In genomic region chr4:3084021-3084545, GRCm38 (mm10) we compare ENCODE assay signal across 8 mouse cellular contexts.
A peak's percentile ranks its signal among the peaks of the same experiment; 100 is the strongest.
DNase-seq lines count a peak whose midpoint lies in the region; ATAC-seq lines count a peak whose summit lies in the region.

No protein-coding gene starts in this region.

- peak; percentile 13 for ATAC-seq in cerebellum, adult (ENCODE audit: insufficient number of reproducible peaks, low FRiP score, low TSS enrichment)
- ATAC-seq in midbrain, embryonic 12.5 days (ENCODE audit: low FRiP score, low read depth) = peak; percentile 23

- H3K27ac ChIP-seq in midbrain, embryonic 12.5 days (replicated peaks) = no peak overlapping the region

- WGBS in midbrain, embryonic 12.5 days = 67% methylated on average over 3 of the region's 3 CpGs

- peaks cover 94% of the 10 kb centered on the region for H3K9me3 ChIP-seq in midbrain, embryonic 12.5 days

- H3K4me1 ChIP-seq in midbrain, embryonic 12.5 days = no peaks in the 10 kb centered on the region

- H3K27me3 ChIP-seq in midbrain, embryonic 12.5 days = no peaks in the 10 kb centered on the region

- H3K9ac ChIP-seq in midbrain, embryonic 12.5 days (replicated peaks) = no peak overlapping the region

- no peak overlapping the region for H3K4me3 ChIP-seq in midbrain, embryonic 12.5 days

- no peak for DNase-seq in cerebellum, adult 9-11 months
- DNase-seq in ovary, postnatal 36 days (ENCODE audit: low spot score) = peak; percentile 1
- DNase-seq in ovary, postnatal 10 days (ENCODE audit: low spot score) = no peak
- peak; percentile 0 to 1 for DNase-seq in heart, postnatal 14 days
- no peak for DNase-seq in layer of hippocampus, adult 9-10 months (ENCODE audit: low spot score)
- no peak for DNase-seq in left cerebral cortex, postnatal 36 days (ENCODE audit: low spot score in 2 of 2)

- H3K4me2 ChIP-seq in midbrain, embryonic 12.5 days (replicated peaks) = no peak overlapping the region

- H3K36me3 ChIP-seq in midbrain, embryonic 12.5 days = no peaks in the 10 kb centered on the region

- intact Hi-C loops in heart, postnatal 14 days (cut with DNase I) = no loop called here
- intact Hi-C loops in left cerebral cortex, postnatal 36 days (cut with DNase I) = no loop called here

Comparison
In these comparisons a context has a peak if more than half of its experiments do, and no peak if none do; other contexts are left out.
1. DNase-seq: peak in ovary, postnatal 36 days (single experiment) and heart, postnatal 14 days (2 of 2); none in cerebellum, adult 9-11 months (single experiment), ovary, postnatal 10 days (single experiment), layer of hippocampus, adult 9-10 months (single experiment) and left cerebral cortex, postnatal 36 days (0 of 2).